Mouse (Mus musculus) C2C12 (cell line): ENCODE results near the gene Ptms.

Experiments used
- CEBPB ChIP-seq: IDR thresholded peaks from one replicate; pipeline ENCODE4 v1.6.1; 2011; ENCODE audit warnings: low read depth, mild to moderate bottlenecking, control low read depth, moderate library complexity
- CTCF ChIP-seq: IDR thresholded peaks from one replicate; pipeline ENCODE4 v1.5.1; 2011; ENCODE audit not compliant: control insufficient read depth, insufficient read depth, insufficient read length
- MAX ChIP-seq: IDR thresholded peaks from one replicate; pipeline ENCODE4 v1.6.1; 2011; ENCODE audit warnings: mild to moderate bottlenecking, control low read depth
- USF1 ChIP-seq: IDR thresholded peaks from one replicate; pipeline ENCODE4 v1.6.1; 2011; ENCODE audit warnings: low read depth, mild to moderate bottlenecking, control low read depth, moderate library complexity

DNA sequence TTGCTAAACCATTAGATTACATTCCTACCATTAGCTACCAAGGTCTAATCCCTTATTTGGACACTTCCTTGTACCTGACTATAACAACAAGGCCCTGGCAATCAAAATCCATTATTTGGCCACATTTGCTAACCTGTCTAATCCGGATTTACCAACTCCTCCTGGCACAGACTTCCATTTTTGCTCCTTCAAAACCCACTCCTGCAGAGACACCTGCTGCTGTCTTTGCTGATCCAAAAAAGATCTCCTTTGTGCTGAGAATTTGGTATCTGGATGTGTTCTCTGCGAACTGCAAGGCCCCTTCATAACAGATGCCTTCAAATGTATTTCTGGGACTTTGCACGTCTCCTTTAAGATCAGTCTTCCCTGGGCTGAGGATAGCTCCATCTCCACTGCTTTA, 23.6 kb upstream of the Ptms start:
- TF ChIP-seq CTCF, result no peak
- no peak for TF ChIP-seq USF1
- no peak for TF ChIP-seq MAX
- TF ChIP-seq CEBPB, result no peak
